Mouse (Mus musculus): ENCODE data around the gene Prrt4. TPM values are rescaled to one million over a fixed set of nuclear protein-coding genes. Genes with fewer than 3 reads are reported as not detected.
"Not testable (repeated sequence)": the region's sequence is repeated elsewhere in the genome, so short reads cannot be mapped to it uniquely, and the experiment has no call there.

Gene Prrt4
- 1 to 10 TPM; 3.0 to 3.5 TPM for total RNA-seq (2021)
- long read RNA-seq, experiment 1, partial matches to known transcripts: 0 of 3 reads
- long read RNA-seq, experiment 1, other reads (novel, unspliced or antisense): 2 of 3 reads
- long read RNA-seq, experiment 2, partial matches to known transcripts: 0 of 2 reads
- long read RNA-seq, experiment 2, other reads (novel, unspliced or antisense): 1 of 2 reads

GRCm38 (mm10) chr6:29178888-29179658, at the start of gene Prrt4:
Gene Prrt4 (minus strand): TSS chr6:29179584.
- peak; percentile 66 to 74 for DNase-seq (ENCODE audit: low spot score in 2 of 2)

GRCm38 (mm10) chr6:29217717-29218116, 38.3 kb upstream of the Prrt4 start:
- DNase-seq (ENCODE audit: low spot score in 2 of 2): not testable (repeated sequence)

GRCm38 (mm10) chr6:29215881-29216501, 36.6 kb upstream of the Prrt4 start, which contains the start of gene Impdh1:
Gene Impdh1 (minus strand): TSS chr6:29216364.
- DNase-seq (ENCODE audit: low spot score in 2 of 2): peak; percentile 44 to 57

GRCm38 (mm10) chr6:29215181-29215580, 35.8 kb upstream of the Prrt4 start:
- DNase-seq (ENCODE audit: low spot score in 2 of 2): no peak

- no peak for DNase-seq (ENCODE audit: low spot score in 2 of 2)
These were observed 35.4 kb upstream of the Prrt4 start for GRCm38 (mm10) chr6:29214776-29215175.

- DNase-seq (ENCODE audit: low spot score in 2 of 2): no peak
These were observed 34.9 kb upstream of the Prrt4 start for GRCm38 (mm10) chr6:29214245-29214644.

- no peak for DNase-seq (ENCODE audit: low spot score in 2 of 2)
These were observed 34.1 kb upstream of the Prrt4 start for GRCm38 (mm10) chr6:29213436-29213835.

GRCm38 (mm10) chr6:29211806-29212492, 32.6 kb upstream of the Prrt4 start:
- peak; percentile 54 to 73 for DNase-seq (ENCODE audit: low spot score in 2 of 2)

- DNase-seq (ENCODE audit: low spot score in 2 of 2): no peak
These were observed 31.8 kb upstream of the Prrt4 start for GRCm38 (mm10) chr6:29211146-29211545.

- no peak for DNase-seq (ENCODE audit: low spot score in 2 of 2)
These were observed 31.0 kb upstream of the Prrt4 start for GRCm38 (mm10) chr6:29210231-29210936.

- no peak for DNase-seq (ENCODE audit: low spot score in 2 of 2)
These were observed 28.8 kb upstream of the Prrt4 start for GRCm38 (mm10) chr6:29208178-29208577.

- DNase-seq (ENCODE audit: low spot score in 2 of 2): no peak
These were observed 27.6 kb upstream of the Prrt4 start for GRCm38 (mm10) chr6:29207017-29207416.

GRCm38 (mm10) chr6:29206006-29206405, 26.6 kb upstream of the Prrt4 start:
- no peak for DNase-seq (ENCODE audit: low spot score in 2 of 2)

- DNase-seq (ENCODE audit: low spot score in 2 of 2): no peak
These were observed 25.7 kb upstream of the Prrt4 start for GRCm38 (mm10) chr6:29204932-29205614.

- DNase-seq (ENCODE audit: low spot score in 2 of 2): no peak
These were observed 24.6 kb upstream of the Prrt4 start for GRCm38 (mm10) chr6:29203861-29204585.

- no peak for DNase-seq (ENCODE audit: low spot score in 2 of 2)
These were observed 23.7 kb upstream of the Prrt4 start for GRCm38 (mm10) chr6:29203096-29203495.

- no peak for DNase-seq (ENCODE audit: low spot score in 2 of 2)
These were observed 22.6 kb upstream of the Prrt4 start for GRCm38 (mm10) chr6:29201988-29202387.

GRCm38 (mm10) chr6:29201341-29201740, 22.0 kb upstream of the Prrt4 start:
- DNase-seq (ENCODE audit: low spot score in 2 of 2): no peak

GRCm38 (mm10) chr6:29200496-29200895, 21.1 kb upstream of the Prrt4 start:
- no peak for DNase-seq (ENCODE audit: low spot score in 2 of 2)
